Mouse (Mus musculus) layer of hippocampus, postnatal 14 days (tissue): ENCODE measurements around the gene Klk15. TPM values are rescaled to one million over a fixed set of nuclear protein-coding genes. Genes with fewer than 3 reads are reported as not detected.
A peak's percentile ranks its signal among the peaks of the same experiment; 100 is the strongest.
"Not testable (repeated sequence)": the region's sequence is repeated elsewhere in the genome, so short reads cannot be mapped to it uniquely, and the experiment has no call there.

Experiments
- DNase-seq, 2 experiments: peaks; one replicate each; pipeline ENCODE4 v3.0.0; 2021 to 2022; ENCODE audit warnings: low spot score in 2 of 2, mixed read lengths in 1 of 2
- long read RNA-seq, 2 experiments: library from polyadenylated mRNA; stranded (forward); transcript quantifications; one replicate each; pipeline ENCODE4 v2.0.0; 2021
- total RNA-seq, 2 experiments: library from RNA; stranded (reverse); gene quantifications; 2 replicates each; pipeline ENCODE4 v1.2.3; 2021

Klk15 gene
- not detected for total RNA-seq
- long read RNA-seq, experiment 1 = 0 reads
- long read RNA-seq, experiment 2 = 0 reads

GRCm38 (mm10) chr7:43933440-43933839 is at the start of gene Klk15:
Gene Klk15, plus strand, starts transcription at chr7:43933740.
- DNase-seq = no peak

GRCm38 (mm10) chr7:43891365-43891764 is 42.2 kb upstream of the Klk15 start:
- DNase-seq = no peak

- DNase-seq = no peak
Measured at GRCm38 (mm10) chr7:43891788-43892187, 41.8 kb upstream of the Klk15 start.

- peak; percentile 85 to 92 for DNase-seq
Measured at GRCm38 (mm10) chr7:43894836-43895235, 38.7 kb upstream of the Klk15 start.

- no peak for DNase-seq
Measured at GRCm38 (mm10) chr7:43914821-43915220, 18.7 kb upstream of the Klk15 start.

GRCm38 (mm10) chr7:43918426-43918825 is 15.1 kb upstream of the Klk15 start:
- no peak for DNase-seq

GRCm38 (mm10) chr7:43918871-43919270 is 14.7 kb upstream of the Klk15 start:
- DNase-seq = no peak

GRCm38 (mm10) chr7:43919559-43920451 is 13.7 kb upstream of the Klk15 start:
- DNase-seq = peak; percentile 32 to 60

- no peak for DNase-seq
Measured at GRCm38 (mm10) chr7:43920582-43920981, 13.0 kb upstream of the Klk15 start.

- DNase-seq = no peak
Measured at GRCm38 (mm10) chr7:43921087-43921486, 12.5 kb upstream of the Klk15 start.

- DNase-seq = no peak
Measured at GRCm38 (mm10) chr7:43921941-43922340, 11.6 kb upstream of the Klk15 start.

- no peak for DNase-seq
Measured at GRCm38 (mm10) chr7:43925985-43926384, 7.6 kb upstream of the Klk15 start.

- no peak for DNase-seq
Measured at GRCm38 (mm10) chr7:43928521-43928920, 5.0 kb upstream of the Klk15 start.

GRCm38 (mm10) chr7:43932337-43932736 is 1.2 kb upstream of the Klk15 start:
- no peak for DNase-seq

- no peak for DNase-seq
Measured at GRCm38 (mm10) chr7:43934747-43935146, 1.2 kb downstream of the Klk15 start.

GRCm38 (mm10) chr7:43936551-43936950 is 3.0 kb downstream of the Klk15 start:
- no peak for DNase-seq

GRCm38 (mm10) chr7:43942293-43942692 is 8.8 kb downstream of the Klk15 start:
- not testable (repeated sequence) for DNase-seq

GRCm38 (mm10) chr7:43944727-43945264 is 11.3 kb downstream of the Klk15 start:
- DNase-seq = no peak

- no peak for DNase-seq
Measured at GRCm38 (mm10) chr7:43950364-43950763, 16.8 kb downstream of the Klk15 start, which contains the start of gene Klk1b8. Gene Klk1b8, plus strand, starts transcription at chr7:43950664.

- peak; percentile 20 to 29 for DNase-seq
Measured at GRCm38 (mm10) chr7:43952703-43953102, 19.2 kb downstream of the Klk15 start.

- no peak for DNase-seq
Measured at GRCm38 (mm10) chr7:43966451-43966850, 32.9 kb downstream of the Klk15 start, which contains the start of gene Klk1b1. Gene Klk1b1, plus strand, starts transcription at chr7:43966751.

- no peak for DNase-seq
Measured at GRCm38 (mm10) chr7:43967058-43967457, 33.5 kb downstream of the Klk15 start.
